Comparison of ENCODE assay signal across 18 mouse cellular contexts in the genomic region with DNA sequence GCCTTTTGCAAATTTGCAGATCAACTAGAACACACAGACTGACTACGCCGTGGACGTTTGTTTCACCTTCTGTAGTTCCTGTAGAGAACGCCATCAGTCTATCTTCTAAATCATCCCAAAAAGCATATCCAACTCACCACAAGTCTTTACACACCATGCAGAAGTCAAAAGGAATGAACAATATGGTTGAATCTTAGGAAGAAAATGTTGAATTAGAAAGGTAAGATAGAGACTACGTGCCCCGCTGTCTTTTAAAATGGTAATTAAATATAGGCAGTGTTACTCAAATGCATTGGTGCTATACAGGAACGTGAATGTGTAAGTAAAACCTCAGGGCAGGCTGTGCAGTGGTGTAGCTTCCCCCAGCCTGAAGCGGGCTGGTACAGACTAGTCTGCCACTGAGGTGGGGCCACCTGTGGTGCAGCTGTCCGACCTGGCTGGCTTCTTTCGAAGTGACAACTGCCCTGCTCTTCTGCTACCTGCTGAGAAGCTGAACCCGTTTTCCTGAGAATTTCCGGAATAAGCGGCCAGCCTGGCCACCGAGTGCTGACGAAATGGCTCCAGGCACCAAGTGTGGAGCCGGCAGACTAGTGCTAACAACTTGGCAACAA.
"Had no signal": no experiment of that assay in that cellular context is flagged by ENCODE, and none has a peak within 500 bp of the region (broad histone marks: within the 10 kb centered on the region; RNA-seq: fewer than 3 reads in every experiment).

No protein-coding gene starts in this region.

- H3K4me3 ChIP-seq: layer of hippocampus, adult 2 months; limb, embryonic 10.5 days; liver, embryonic 15.5 days; midbrain, embryonic 10.5 days; myocyte; neural tube, embryonic 15.5 days had no signal

- H3K9ac ChIP-seq: liver, embryonic 15.5 days; neural tube, embryonic 15.5 days had no signal

- ATAC-seq: lung, postnatal 0 days had no signal

- H3K27me3 ChIP-seq: neural tube, embryonic 15.5 days had no signal

- H3K27ac ChIP-seq: kidney, postnatal 0 days; layer of hippocampus, adult 2 months; limb, embryonic 10.5 days; liver, embryonic 15.5 days; midbrain, embryonic 10.5 days; neural tube, embryonic 15.5 days; stomach, postnatal 0 days had no signal

- H3K4me2 ChIP-seq: liver, embryonic 11.5 days; liver, embryonic 15.5 days; neural tube, embryonic 15.5 days had no signal

- H3K9me3 ChIP-seq: limb, embryonic 10.5 days; liver, embryonic 15.5 days; midbrain, embryonic 10.5 days; neural tube, embryonic 15.5 days had no signal

- H3K36me3 ChIP-seq: limb, embryonic 10.5 days; midbrain, embryonic 10.5 days; neural tube, embryonic 15.5 days had no signal

- DNase-seq: kidney, adult 8-10 months; kidney, postnatal 36 days; lung, adult 2 months; lung, postnatal 36 days; midbrain, embryonic 14.5 days; right cerebral cortex, adult 18-20 months; thymus, adult 2 months; thymus, postnatal 25 days had no signal
